Mouse (Mus musculus) large intestine, adult 2 months (tissue): Measurements from ENCODE around the gene Cog5. TPM values are rescaled to one million over a fixed set of nuclear protein-coding genes. Genes with fewer than 3 reads are reported as not detected.

Experiments used
- DNase-seq: peaks from one replicate; pipeline ENCODE4 v3.0.0-alpha.2; 2012; ENCODE audit warnings: low read depth, low spot score
- WGBS: fragments of 180-500 bp; shearing (Covaris S2); methylation state at CpG from one replicate; pipeline ENCODE4 v1.1.7; 2018; 5-methylcytosine and 5-hydroxymethylcytosine counted together
- polyA plus RNA-seq: library from polyadenylated mRNA; depleted of rRNA; stranded (reverse); fragments of >200 nt; gene quantifications from 2 replicates; pipeline ENCODE4 v1.2.3, GENCODE M21; 2012

Gene Cog5
- polyA plus RNA-seq, 1 experiment, result 10.6 TPM

DNA sequence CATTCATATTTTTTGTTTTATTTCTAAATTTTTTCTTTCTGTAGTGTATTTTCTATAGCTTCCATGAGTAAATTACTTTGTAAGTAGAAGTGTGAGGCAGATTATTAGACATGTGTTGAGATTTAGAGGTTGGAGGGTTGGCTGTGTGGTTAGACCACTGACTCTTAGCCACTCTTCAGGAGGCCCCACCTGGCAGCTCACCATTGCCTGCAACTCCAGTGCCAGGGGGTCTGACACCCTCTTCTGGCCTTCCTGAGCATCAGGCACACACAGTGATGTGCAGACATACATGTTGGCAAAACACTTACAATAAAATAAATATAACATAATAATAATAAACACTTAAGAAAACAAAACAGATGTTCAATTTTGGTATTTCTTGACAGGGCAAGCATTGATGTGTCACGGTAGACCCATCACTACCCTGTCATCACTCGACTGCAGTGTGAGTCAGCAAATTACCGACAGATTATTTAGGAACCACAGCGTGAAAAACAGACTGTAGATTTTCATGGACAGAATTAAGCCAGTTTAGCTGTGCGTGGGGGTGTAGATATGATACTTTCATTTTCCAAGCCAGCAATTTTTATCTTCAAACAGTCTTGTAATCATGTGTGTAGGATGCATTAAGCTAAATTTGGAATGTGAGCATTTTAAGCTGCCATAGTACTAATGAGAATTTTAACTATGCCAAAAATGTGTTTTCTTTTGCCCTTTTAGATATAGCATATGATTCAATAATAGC, 151.9 kb downstream of the Cog5 start:
- no peak for DNase-seq
- WGBS, result 93% methylated on average over 5 of the region's 5 CpGs

DNA sequence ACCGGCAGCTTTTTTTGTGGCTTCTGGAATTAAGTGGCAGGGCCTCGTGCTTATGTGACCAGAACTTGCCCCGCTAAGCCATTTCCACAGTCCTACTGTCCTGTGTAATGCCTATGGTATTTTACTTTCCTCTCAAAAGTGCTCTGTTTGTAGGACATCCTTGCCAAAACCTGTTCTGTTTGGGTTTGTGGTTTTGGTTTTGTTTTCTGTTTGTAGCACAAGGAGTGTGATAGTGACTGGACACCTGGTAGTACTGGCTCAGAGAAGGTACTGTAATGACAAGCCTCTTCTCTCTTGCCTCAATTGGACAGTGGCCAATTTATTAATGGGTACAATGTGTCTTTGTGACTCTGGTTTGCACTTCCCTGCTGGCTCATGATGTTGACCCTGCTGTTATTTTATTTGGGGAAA, 163.4 kb downstream of the Cog5 start:
- no peak for DNase-seq
- WGBS, result 87% methylated on average over 3 of the region's 3 CpGs

DNA sequence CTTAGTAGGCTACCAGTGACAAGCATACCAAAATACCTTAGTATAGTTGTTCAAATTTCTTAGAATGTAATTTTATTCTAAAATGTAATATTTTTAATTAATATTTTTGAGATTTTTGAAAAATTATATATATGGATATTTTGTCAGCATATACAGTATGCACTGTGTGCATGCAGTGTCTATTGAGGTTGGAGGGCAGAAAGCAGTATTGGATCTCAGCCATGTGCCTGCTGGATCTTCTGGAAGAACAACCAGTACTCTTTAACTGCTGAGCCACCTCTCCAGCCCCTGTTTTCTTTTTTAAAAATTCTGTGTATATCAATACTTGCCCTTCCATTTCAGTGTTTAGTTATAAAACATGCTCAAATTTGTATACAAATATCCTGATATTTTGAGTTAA, 164.4 kb downstream of the Cog5 start:
- DNase-seq, result no peak

DNA sequence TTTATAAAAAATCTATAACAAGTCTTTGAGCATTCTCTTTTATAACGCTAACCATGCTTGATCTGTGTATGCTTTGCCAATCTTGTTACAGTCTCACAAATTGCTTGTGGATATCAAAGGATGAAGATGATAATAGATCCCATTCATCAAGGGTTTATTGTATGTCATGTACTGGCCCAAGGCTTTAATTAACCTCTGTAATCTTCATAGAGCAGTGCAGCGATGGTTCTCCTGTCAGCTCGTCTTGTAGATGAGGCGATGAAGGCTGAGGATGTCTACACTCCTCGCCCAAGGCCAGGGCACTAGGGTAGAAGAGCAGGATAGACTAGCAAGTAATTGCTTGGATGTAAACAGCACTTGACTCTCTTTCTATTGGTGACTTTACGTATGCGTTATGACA, 164.9 kb downstream of the Cog5 start:
- DNase-seq, result no peak
- 93% methylated on average over 7 of the region's 7 CpGs for WGBS

DNA sequence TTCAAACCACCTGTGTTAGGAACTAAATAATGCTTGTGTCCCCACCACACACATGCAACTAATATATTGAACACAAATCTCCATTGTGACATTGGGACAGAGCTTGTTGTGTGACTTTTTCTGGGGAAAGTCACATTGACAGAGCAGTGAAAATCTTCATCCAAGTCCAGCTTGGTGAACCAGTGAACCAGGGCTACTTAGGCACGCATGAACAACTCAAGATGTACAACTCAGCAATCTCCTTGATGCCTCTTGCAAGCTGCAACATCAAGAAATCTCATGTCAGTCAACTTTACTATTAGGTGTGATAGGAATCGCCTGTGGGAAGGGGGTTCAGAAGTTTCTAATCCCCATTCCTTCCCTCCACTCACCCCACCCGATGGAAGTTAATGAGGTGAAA, 169.0 kb downstream of the Cog5 start:
- no peak for DNase-seq
- 81% methylated on average over 3 of the region's 3 CpGs for WGBS

DNA sequence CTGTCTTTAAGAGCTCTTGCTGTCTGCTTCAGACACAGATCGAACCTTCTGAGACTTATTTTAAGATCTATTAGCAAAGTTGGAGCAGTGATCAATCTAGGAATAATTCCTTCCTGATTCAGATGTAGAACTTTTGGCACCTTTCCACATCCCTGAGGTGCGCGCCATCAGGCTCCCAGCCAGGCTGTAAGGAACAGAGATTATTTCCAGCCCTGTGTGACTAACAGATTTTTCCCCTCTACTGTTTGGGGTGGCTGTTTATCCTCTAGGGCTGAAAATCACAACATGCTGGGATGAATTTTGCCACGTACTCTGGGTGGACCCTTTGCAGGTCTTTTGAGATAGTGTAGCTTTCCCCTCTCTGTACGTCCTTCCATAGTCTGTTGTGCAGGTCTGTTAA, 170.2 kb downstream of the Cog5 start:
- WGBS, result 70% methylated on average over 5 of the region's 5 CpGs
- no peak for DNase-seq

DNA sequence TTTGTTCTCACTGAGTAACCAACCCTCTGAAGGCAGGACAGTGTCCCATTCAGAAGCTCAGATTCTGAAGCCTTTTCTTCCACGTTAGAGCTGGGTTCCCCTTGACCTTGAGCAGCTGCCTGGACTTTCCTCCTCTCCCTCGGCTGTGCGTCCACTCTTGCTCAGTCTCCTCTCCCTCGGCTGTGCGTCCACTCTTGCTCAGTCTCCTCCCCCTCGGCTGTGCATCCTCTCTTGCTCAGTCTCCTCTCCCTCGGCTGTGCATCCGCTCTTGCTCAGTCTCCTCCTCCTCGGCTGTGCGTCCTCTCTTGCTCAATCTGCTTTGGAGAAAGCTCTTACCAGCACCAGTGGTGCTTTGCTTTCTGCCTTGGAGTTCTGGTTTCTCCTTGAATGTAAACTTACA, 171.2 kb downstream of the Cog5 start:
- WGBS, result 72% methylated on average over 10 of the region's 10 CpGs
- no peak for DNase-seq

DNA sequence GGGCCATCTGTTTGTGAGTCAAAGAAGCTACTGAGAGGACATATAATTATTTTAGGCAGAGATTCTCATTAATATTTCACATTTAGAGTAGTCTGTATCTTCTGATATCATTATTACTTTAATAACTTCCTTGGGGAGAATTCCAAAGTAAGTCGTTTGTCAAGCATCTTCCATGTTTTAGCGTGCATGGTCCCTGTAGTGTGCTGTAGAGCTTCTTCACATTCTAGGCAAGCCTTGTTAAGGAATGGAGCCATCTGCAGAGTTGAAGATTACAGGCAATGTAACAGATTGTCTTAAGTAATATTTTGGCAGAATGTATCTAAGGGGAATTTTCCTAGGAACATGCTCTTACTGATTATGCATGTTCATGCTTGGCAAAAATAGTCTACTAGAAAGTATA, 171.8 kb downstream of the Cog5 start:
- DNase-seq, result no peak
- WGBS, result 96% methylated on average over 2 of the region's 2 CpGs

DNA sequence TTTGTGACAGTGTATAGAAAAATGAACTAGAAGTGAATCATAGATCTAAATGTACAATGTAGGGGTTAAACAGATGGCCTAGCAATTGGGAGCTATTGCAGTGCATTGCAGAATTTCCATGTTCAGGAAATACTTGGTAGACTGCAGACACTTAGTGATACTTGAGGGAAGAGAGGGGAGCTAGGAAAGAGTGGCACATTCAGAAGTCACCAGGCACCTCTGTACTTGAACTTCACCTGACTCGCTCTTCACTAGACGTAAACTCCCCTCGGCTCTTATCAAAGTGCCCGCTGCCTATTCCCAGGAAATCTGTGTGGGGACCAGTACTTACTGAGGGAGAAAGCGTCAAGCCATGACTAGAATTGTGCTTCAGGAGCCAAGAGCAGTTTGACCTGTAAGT, 180.8 kb downstream of the Cog5 start:
- WGBS, result 95% methylated on average over 5 of the region's 5 CpGs
- no peak for DNase-seq

DNA sequence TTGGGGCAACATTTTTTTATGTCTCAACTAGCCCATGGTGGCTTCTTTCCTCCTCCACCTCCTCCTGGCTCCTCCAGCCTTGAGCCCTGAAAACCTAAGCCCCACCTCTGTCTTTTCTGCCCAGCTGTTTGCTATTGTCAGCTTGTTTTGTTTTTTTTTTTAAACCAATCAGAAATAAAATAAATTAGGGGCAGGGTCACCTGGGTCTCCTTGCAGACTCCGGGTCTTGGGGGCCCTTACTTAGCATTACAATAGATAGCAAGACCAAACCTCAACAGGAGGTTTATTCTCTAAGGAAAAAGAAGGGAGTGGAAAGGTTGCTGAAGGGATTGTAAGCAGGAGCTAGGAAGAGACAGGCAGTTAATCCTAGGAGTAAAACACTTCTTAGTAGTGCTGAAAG, 181.5 kb downstream of the Cog5 start:
- WGBS, result 57% methylated on average over 1 of the region's 1 CpGs
- DNase-seq, result no peak

DNA sequence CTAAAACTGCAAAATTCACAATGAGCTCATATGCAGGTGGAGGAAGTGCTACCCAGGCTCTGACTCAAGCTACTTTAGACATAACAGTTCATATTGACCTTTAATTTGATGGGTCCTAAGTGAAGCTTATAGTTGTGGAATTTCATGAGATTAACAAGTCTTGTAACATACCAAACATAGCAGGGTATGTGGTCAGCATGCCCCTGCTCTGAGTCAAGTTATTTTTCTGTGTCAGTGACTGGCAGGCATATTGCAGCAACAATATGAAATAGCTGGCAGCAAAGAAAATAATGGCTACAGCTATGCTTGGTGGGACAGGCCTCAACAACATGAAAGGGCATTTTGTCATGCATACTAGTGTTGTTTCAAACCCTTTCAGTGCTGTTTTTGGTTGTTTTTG, 183.9 kb downstream of the Cog5 start:
- DNase-seq, result no peak

DNA sequence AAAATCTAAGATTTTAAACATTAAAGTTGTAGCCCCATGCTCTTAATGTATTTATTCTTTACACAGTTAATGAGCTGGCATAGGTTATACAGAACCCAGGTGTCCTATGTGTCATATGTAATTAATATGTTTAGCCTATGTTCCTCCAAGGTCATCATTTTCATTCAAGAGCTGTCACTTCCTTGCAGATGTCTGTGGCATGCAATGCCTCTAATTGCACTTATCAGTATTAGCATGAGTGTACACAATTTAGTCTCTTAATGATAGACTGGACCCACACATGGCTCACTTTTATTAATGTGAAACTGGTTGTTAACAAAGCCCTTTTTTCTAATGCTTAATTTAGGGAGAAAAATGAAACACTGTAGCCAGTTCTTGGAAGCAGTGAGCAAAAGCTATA, 184.6 kb downstream of the Cog5 start:
- no peak for DNase-seq

DNA sequence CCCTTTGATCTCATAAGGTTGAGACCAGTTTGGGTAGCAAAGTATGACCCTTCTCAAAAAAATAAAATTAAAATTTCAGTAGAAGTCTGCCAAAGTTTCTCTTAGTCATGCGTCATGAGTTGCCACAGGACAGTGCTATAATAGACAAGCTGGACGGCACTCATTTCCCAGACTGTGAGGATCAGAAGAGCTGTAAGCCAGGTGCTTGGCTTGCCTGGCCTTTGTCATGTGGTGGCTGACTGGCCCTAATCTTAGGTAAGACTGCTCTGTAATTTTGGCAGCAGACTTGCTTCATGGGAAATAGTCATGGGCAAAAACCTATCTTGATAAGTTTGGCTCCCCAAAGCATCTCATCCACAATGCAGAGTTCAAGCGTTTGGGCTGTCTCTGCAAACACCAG, 191.4 kb downstream of the Cog5 start:
- DNase-seq, result no peak
- WGBS, result 90% methylated on average over 3 of the region's 3 CpGs

DNA sequence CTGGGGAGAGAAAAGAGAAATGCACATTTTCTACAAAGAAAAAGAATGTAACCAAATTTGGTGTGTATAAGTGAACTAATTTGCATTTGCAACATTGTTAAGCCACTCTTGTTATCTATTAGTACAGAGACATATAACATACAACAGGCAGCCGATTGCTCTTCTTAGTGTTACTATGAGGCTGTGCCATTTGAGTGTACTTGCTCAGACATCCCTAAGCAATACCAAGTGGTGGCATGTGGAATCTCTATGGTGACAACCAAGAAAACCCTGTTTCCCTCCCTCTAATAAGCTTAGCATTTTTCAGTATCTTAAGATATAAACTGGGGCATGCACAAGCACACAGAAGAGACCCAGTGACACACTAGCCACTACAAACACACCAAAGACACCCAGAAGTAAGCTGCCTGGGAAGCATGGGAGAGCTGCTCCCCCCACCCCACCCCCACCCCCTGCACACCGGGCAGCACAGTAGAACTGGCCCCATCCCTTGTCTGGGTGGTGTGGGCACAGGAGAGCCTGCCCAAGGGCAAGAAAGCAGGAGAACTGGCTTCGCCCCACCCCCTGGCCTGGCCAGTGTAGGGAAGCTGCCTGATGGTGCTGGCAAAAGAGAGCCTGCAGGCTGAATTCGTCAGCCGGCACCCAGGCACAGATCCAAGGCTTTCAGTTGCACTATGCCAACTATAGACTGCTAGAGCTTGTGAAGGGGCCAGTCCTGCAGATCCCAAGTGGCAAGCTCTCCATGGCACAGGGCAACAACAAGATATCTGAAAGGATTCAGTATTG, 194.2 kb downstream of the Cog5 start:
- DNase-seq, result no peak
- 59% methylated on average over 5 of the region's 5 CpGs for WGBS

DNA sequence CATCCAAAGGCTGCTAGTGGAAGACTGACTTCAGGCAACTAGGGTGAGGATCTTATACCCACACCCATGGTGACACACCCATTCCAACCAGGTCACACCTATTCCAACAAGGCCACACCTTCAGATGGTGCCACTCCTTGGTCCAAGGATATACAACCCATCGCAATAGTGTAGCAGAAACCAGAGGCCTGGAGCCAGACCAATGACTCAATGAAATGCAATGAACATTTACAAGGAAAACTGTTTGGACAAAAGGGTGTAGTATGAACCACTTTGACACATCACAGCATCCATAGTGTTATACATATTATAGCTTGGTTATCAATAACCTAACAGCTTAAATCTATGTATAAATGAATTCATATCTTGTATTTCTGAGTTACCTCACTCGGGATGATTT, 194.9 kb downstream of the Cog5 start:
- peak; percentile 63 for DNase-seq
- 56% methylated on average over 2 of the region's 2 CpGs for WGBS

DNA sequence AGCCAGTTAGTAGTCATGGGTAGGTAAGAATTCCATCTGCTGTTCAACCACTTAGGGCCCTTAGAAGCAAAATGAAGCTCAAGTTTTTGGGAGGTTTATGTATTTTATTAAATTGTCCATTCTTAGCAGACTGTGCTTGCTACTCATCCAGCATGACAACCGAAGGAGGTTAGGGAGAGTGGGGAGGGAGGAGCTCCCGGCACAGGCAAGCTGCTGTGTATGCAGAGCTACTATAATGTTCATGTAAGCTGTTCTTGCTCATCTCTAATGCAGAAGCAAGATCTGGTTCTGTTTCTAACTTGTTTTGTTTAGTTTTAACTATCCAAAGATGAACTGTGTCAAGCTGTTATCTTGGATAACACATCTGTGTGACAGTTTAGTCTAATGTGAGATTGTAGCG, 199.4 kb downstream of the Cog5 start:
- 72% methylated on average over 3 of the region's 3 CpGs for WGBS
- DNase-seq, result no peak

DNA sequence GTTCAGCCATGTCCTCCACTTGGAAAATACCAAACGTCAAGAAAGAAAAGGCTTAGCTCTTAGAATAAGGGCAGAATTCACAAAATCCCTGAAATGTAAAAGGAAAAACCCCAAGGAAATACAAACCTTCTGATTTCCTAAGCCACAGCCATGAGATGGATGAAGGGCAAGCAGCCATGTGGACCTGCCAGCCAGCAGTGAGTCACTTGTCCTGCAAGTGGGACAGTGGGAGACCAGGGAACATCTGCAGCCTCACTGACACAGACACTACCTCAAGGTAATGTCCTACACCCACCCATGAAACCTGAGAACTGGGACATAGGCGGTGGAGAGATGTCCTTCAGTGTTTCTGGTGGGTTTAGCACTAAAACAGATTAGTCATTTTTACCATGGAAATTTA, 200.1 kb downstream of the Cog5 start:
- DNase-seq, result no peak
- WGBS, result 86% methylated on average over 2 of the region's 2 CpGs

DNA sequence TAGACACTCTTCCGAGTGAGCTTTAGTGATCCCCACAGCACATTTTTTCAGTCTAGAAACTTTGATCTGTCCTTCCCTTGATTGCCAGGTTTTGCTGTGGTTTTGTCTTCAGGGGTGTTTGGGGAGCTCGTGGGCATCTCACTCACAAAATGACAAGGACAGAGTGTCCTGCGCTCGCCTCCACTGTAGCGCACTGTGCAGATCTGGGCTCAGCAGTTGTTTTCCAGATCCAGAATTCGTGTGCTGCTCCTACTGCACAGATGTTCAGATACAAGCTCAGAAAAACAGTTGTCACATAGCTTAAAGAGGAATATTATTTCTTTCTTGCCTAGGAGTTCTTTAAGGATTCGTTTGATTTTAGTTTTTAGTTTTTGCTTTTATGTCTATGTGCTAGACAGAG, 203.1 kb downstream of the Cog5 start:
- DNase-seq, result no peak
- WGBS, result 94% methylated on average over 7 of the region's 7 CpGs

DNA sequence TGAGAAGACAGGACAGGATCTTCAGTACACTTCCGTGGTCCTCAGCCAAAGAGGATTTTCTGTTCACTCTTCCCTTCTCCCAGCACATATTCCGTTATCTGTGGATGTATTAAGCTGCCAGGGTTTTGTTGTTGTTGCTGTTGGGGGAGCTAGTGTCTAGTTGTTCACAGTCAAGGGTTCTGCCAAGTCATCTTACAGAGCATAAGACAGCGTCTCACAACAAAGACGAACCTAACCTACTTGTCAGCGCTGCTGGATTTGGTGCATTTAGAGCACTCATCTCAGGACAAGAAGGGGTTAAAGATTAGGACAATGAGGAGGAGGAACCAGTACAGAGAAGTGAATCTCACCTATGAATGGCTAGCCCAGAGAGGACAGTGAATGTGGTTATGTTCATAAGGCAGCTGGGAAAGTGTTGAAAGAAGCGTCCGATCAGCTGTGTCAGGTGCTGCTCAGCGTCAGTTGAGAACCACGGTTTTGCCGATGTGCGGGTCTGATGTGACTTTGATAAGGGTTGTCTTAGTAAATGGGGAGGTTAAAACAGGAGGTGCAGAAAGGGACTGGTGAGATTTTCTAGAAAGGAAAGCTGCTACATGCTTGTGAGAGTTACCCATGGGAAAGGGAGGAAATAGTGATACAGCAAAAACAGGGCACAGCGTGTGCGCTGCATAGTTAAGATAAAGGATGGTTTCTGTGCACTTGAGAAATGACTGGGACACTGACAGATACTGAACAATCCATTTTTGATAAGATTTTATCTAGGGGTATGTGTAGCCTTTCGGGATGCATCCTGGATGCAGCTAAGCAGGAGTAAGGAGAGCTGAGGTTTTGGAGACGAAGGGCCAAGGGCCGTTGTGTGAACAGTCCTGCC, 208.2 kb downstream of the Cog5 start:
- 87% methylated on average over 16 of the region's 16 CpGs for WGBS
- no peak for DNase-seq

DNA sequence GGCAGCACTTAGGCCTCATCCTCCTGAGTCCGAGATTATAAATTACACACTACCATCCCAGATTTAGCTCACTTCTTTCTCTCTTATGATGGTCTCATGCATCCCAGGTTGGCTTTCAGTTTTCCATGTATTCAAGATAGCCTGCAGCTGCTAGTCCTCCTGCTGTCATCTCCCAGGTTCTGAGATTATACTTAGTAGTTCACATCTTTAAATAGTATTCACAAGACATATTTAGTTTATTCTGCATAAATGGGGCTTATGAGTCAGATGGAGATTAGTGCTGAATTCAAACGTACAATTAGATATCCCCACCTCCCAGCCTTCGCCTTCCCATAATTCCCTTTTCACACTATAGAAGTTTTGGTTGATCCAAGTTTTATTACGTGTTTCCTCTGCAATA, 222.1 kb downstream of the Cog5 start:
- 91% methylated on average over 4 of the region's 4 CpGs for WGBS

DNA sequence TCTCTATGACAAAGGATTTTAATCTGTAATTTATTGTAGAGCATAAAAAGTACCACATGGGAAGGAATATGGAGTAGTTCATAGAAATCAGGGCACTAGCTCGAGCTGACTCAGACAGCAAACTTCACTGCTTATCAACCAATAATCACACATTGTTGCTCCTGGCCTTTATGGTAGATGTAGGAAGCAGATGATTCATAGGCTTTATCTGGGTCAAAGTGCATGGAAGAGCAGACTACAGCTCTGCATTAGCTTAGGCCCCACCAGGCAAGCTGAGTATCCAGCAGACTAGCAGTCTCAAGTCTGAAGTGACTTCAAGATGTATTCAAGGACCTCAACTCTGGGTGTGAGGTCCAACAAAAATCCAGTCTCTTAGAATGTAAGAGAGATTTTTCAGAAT, 228.1 kb downstream of the Cog5 start:
- WGBS, result 26% methylated on average over 1 of the region's 1 CpGs
- DNase-seq, result peak; percentile 35

More for the DNA sequence above, 222.1 kb downstream of the Cog5 start:
- DNase-seq, result no peak
